Mouse (Mus musculus) liver, embryonic 11.5 days (tissue): ENCODE results near the gene Gorasp1. TPM values are rescaled to one million over a fixed set of nuclear protein-coding genes. Genes with fewer than 3 reads are reported as not detected.

ENCODE experiments used
- ATAC-seq: fragments of 200-750 bp; cut with Nextera tagmentation; replicated peaks from 2 replicates; pipeline ENCODE4 v1.8.0; 2017; ENCODE audit warnings: moderate number of reproducible peaks, mild to moderate bottlenecking, moderate TSS enrichment, moderate library complexity; ENCODE audit not compliant: low FRiP score
- DNase-seq: peaks from one replicate; pipeline ENCODE4 v3.0.0-alpha.2; 2017; ENCODE audit warnings: low spot score
- H3K27ac ChIP-seq: fragments of 300-500 bp; sonication (generic); 2 replicates; pipeline ENCODE4 v1.5.1; 2014; ENCODE audit warnings: mild to moderate bottlenecking, low read depth, low read length, control low read depth
- H3K27me3 ChIP-seq: fragments of 300-500 bp; sonication (generic); replicated peaks from 2 replicates; pipeline ENCODE4 v1.6.1; 2014; ENCODE audit warnings: low read length, mixed read lengths; ENCODE audit not compliant: control insufficient read depth, insufficient read depth
- H3K36me3 ChIP-seq: fragments of 300-500 bp; sonication (generic); 2 replicates; pipeline ENCODE4 v1.6.1; 2014; ENCODE audit warnings: mild to moderate bottlenecking, low read length, moderate library complexity, mixed read lengths; ENCODE audit not compliant: control insufficient read depth, insufficient read depth
- H3K4me1 ChIP-seq: fragments of 300-500 bp; sonication (generic); replicated peaks from 2 replicates; pipeline ENCODE4 v1.6.1; 2014; ENCODE audit warnings: low read length, mixed read lengths; ENCODE audit not compliant: control insufficient read depth, insufficient read depth
- H3K4me2 ChIP-seq: fragments of 300-500 bp; sonication (generic); 2 replicates; pipeline ENCODE4 v1.6.1; 2014; ENCODE audit warnings: mild to moderate bottlenecking, control low read depth, moderate library complexity
- H3K4me3 ChIP-seq: fragments of 300-500 bp; sonication (generic); 2 replicates; pipeline ENCODE4 v1.5.1; 2014; ENCODE audit warnings: low read depth, low read length, control low read depth
- H3K9ac ChIP-seq: fragments of 300-500 bp; sonication (generic); 2 replicates; pipeline ENCODE4 v1.6.1; 2014; ENCODE audit warnings: low read depth, low read length, control low read depth
- H3K9me3 ChIP-seq: fragments of 300-500 bp; sonication (generic); 2 replicates; pipeline ENCODE4 v1.6.1; 2016; ENCODE audit warnings: low read length, inconsistent platforms, mixed read lengths; ENCODE audit not compliant: control insufficient read depth
- WGBS: fragments of 180-500 bp; shearing (Covaris S2); extraction: QIAGEN DNeasy Blood & Tissue Kit; methylation state at CpG from one replicate; pipeline ENCODE4 v1.1.7; 2014; 5-methylcytosine and 5-hydroxymethylcytosine counted together
- polyA plus RNA-seq: library from polyadenylated mRNA; unstranded; fragments of >200 nt; fragmentation: Nextera tagmentation; extraction: Ambion mirVana; gene quantifications from 2 replicates; pipeline ENCODE4 v1.2.1, GENCODE M21; 2014

The Gorasp1 gene
- polyA plus RNA-seq, 1 experiment from 2014 or later: 24.7 TPM

GRCm38 (mm10) chr9:119973869-119974520 lies 36.6 kb upstream of the Gorasp1 start:
- DNase-seq: no peak
- Histone ChIP-seq H3K27ac (no peak overlapping the region), H3K9ac (no peak overlapping the region), H3K36me3 (peaks cover 7% of the 10 kb centered on the region; the same call in 1 of the 2 replicates), H3K9me3 (no peaks in the 10 kb centered on the region), H3K4me3 (no peak overlapping the region), H3K4me2 (no peak overlapping the region), H3K27me3 (no peaks in the 10 kb centered on the region), H3K4me1 (peaks cover 24% of the 10 kb centered on the region)
- no peak for ATAC-seq
- 92% methylated on average over 27 of the region's 27 CpGs for WGBS

- DNase-seq (no peak), ATAC-seq (no peak)
- Histone ChIP-seq H3K27me3 (no peaks in the 10 kb centered on the region), H3K9ac (no peak overlapping the region), H3K4me3 (no peak overlapping the region), H3K27ac (no peak overlapping the region), H3K36me3 (peaks cover 7% of the 10 kb centered on the region; the same call in 1 of the 2 replicates), H3K4me1 (peaks cover 19% of the 10 kb centered on the region), H3K4me2 (no peak overlapping the region), H3K9me3 (no peaks in the 10 kb centered on the region)
- 91% methylated on average over 23 of the region's 23 CpGs for WGBS
These were observed 35.9 kb upstream of the Gorasp1 start for GRCm38 (mm10) chr9:119973281-119973680.

DNA sequence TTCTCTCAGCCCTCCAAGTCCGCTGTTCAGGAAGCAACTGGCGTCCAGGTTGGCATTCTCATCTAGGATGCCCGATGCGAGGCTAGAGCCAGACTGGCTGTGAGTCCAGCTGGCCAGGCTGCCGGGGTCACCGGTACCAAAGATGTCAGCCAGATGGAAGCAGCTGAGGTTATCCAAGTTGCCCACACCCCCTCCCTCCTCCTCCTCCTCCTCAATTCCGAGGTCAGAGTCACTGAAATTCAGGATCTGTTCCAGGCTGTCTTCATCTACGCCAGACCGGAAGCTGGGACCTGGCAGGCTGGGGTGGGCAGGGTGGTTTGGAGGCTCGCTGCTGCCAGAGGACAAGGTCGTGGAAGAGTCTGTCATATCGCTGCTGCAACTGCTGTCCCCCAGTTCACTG lies 35.2 kb upstream of the Gorasp1 start:
- Histone ChIP-seq H3K9me3 (no peaks in the 10 kb centered on the region), H3K27me3 (no peaks in the 10 kb centered on the region), H3K27ac (no peak overlapping the region), H3K4me3 (no peak overlapping the region), H3K9ac (no peak overlapping the region), H3K36me3 (peaks cover 7% of the 10 kb centered on the region; the same call in 1 of the 2 replicates), H3K4me2 (no peak overlapping the region), H3K4me1 (peaks cover 12% of the 10 kb centered on the region)
- ATAC-seq: no peak
- 87% methylated on average over 12 of the region's 12 CpGs for WGBS
- no peak for DNase-seq

DNA sequence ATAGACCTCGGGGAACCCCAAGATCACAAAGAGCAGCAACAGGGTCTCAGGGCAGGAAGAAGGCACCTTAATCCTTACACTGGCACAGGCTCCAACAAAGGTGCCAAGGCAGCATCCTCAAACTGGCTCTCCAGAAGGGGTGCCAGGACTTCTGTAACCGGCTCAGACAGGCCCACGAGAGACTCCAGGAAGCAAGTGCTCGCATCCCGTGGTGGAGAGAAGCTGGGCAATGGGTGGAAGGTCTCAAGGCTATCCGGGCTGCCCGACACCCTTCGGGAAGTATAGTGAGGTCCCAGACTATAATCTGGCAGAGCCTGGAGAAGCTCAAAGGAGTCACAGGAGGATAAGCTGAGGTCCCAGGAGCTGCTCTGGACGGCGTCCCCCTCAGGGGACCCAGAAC lies 34.8 kb upstream of the Gorasp1 start:
- H3K9me3 ChIP-seq: no peaks in the 10 kb centered on the region
- peaks cover 7% of the 10 kb centered on the region for H3K4me1 ChIP-seq
- H3K27ac ChIP-seq: no peak overlapping the region
- no peak for ATAC-seq
- no peak overlapping the region for H3K9ac ChIP-seq
- no peaks in the 10 kb centered on the region for H3K27me3 ChIP-seq
- no peak for DNase-seq
- no peak overlapping the region for H3K4me2 ChIP-seq
- H3K36me3 ChIP-seq: peaks cover 7% of the 10 kb centered on the region; the same call in 1 of the 2 replicates
- no peak overlapping the region for H3K4me3 ChIP-seq
- 92% methylated on average over 10 of the region's 10 CpGs for WGBS

- no peak for DNase-seq
These were observed 33.6 kb upstream of the Gorasp1 start for GRCm38 (mm10) chr9:119970763-119971656.

DNA sequence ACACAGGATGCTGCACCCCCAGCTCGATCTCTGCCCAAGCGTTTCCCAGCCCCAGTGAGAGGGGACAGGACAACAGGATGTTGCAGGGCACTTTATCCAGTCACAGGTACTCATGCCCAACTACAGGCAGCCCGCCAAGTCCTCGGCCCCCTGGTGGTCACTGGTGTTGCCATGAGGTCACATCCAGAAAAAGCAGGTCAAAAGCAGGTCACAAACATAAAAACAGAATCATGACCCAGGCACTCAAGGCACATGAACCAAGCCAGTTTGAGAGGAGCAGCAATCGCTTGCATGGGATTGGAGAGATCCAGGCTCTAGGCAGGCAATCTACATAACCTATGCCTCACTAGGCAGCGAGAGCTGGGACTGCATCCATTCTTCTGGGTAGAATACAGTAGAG lies 32.9 kb upstream of the Gorasp1 start:
- WGBS: 46% methylated on average over 6 of the region's 6 CpGs
- ATAC-seq (no peak; the same call in 1 of the 2 replicates), DNase-seq (no peak)
- no peak overlapping the region for H3K4me2 ChIP-seq
- H3K4me3 ChIP-seq: no peak overlapping the region
- no peak overlapping the region for H3K9ac ChIP-seq
- peaks cover 7% of the 10 kb centered on the region; the same call in 1 of the 2 replicates for H3K36me3 ChIP-seq
- H3K4me1 ChIP-seq: no peaks in the 10 kb centered on the region
- H3K9me3 ChIP-seq: no peaks in the 10 kb centered on the region
- no peaks in the 10 kb centered on the region for H3K27me3 ChIP-seq
- H3K27ac ChIP-seq: no peak overlapping the region

More at GRCm38 (mm10) chr9:119970763-119971656, 33.6 kb upstream of the Gorasp1 start:
- no peak overlapping the region for H3K4me2 ChIP-seq
- ATAC-seq: no peak
- no peak overlapping the region for H3K9ac ChIP-seq
- H3K36me3 ChIP-seq: peaks cover 7% of the 10 kb centered on the region; the same call in 1 of the 2 replicates
- no peaks in the 10 kb centered on the region for H3K9me3 ChIP-seq
- H3K4me3 ChIP-seq: no peak overlapping the region
- 82% methylated on average over 7 of the region's 7 CpGs for WGBS
- no peaks in the 10 kb centered on the region for H3K4me1 ChIP-seq
- no peaks in the 10 kb centered on the region for H3K27me3 ChIP-seq
- H3K27ac ChIP-seq: no peak overlapping the region

- H3K4me2 ChIP-seq: no peak overlapping the region
- peaks cover 7% of the 10 kb centered on the region; the same call in 1 of the 2 replicates for H3K36me3 ChIP-seq
- no peak overlapping the region for H3K4me3 ChIP-seq
- no peak overlapping the region for H3K9ac ChIP-seq
- no peaks in the 10 kb centered on the region for H3K9me3 ChIP-seq
- H3K27ac ChIP-seq: no peak overlapping the region
- H3K27me3 ChIP-seq: no peaks in the 10 kb centered on the region
- DNase-seq: no peak
- no peak for ATAC-seq
- no peaks in the 10 kb centered on the region for H3K4me1 ChIP-seq
- WGBS: 76% methylated on average over 7 of the region's 7 CpGs
These were observed 32.4 kb upstream of the Gorasp1 start for GRCm38 (mm10) chr9:119969811-119970210.

DNA sequence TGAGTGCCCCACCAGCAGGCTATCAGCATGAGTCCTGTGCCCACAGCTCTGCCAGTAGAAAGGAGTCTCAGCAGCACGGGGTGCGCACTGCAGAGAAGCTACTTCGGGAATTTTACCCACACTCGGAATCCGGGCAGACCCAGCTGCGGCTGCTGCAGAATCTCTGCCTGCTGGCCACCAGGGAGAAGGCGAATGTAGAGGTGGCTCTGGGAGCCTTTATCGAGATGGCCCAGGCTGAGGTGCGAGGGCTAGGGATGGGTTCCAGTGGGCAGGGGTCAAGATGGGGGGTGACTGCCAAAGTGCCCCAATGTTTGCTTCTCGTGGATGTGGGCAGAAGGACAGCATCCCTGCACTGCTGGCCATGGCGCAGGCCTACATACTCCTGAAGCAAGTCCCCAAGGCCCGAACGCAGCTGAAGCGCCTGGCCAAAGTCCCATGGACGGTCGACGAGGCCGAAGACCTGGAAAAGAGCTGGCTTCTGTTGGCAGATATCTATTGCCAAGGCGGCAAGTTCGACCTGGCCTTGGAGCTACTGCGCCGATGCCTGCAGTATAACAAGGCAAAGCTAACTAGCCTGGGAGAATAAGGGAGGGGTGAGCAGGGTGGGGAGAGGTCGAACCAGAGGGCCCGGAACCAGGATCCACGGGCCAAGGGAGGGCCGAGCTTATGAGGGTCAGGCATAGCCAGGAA lies 29.0 kb upstream of the Gorasp1 start:
- Histone ChIP-seq H3K9me3 (no peaks in the 10 kb centered on the region), H3K27me3 (no peaks in the 10 kb centered on the region), H3K4me1 (peaks cover 14% of the 10 kb centered on the region), H3K4me3 (no peak overlapping the region), H3K4me2 (no peak overlapping the region), H3K27ac (no peak overlapping the region), H3K36me3 (no peaks in the 10 kb centered on the region), H3K9ac (no peak overlapping the region)
- no peak for ATAC-seq
- 83% methylated on average over 26 of the region's 26 CpGs for WGBS
- no peak for DNase-seq
